Mouse (Mus musculus) liver, embryonic 14.5 days (tissue): ENCODE results near the gene Gnpnat1. TPM values are rescaled to one million over a fixed set of nuclear protein-coding genes. Genes with fewer than 3 reads are reported as not detected.

Experiments used
- ATAC-seq: fragments of 200-750 bp; cut with Nextera tagmentation; 2 replicates; pipeline ENCODE4 v1.8.0; 2017; ENCODE audit warnings: moderate number of reproducible peaks, mild to moderate bottlenecking, moderate library complexity; ENCODE audit not compliant: insufficient read depth
- DNase-seq, 3 experiments: peaks; one replicate each; pipeline ENCODE4 v3.0.0-alpha.2; 2012 to 2013; ENCODE audit warnings: low read depth in 3 of 3, low spot score in 3 of 3
- H3K27ac ChIP-seq: fragments of 300-500 bp; sonication (generic); 2 replicates; pipeline ENCODE4 v1.5.1; 2014; ENCODE audit warnings: moderate library complexity, mild to moderate bottlenecking, control low read depth, inconsistent platforms
- H3K27me3 ChIP-seq: fragments of 300-500 bp; sonication (generic); 2 replicates; pipeline ENCODE4 v1.6.1; 2014; ENCODE audit warnings: mild to moderate bottlenecking, low read length, moderate library complexity; ENCODE audit not compliant: control insufficient read depth, insufficient read depth
- H3K36me3 ChIP-seq: fragments of 300-500 bp; sonication (generic); replicated peaks from 2 replicates; pipeline ENCODE4 v1.6.1; 2014; ENCODE audit warnings: low read depth; ENCODE audit not compliant: control insufficient read depth, insufficient read depth
- H3K4me1 ChIP-seq, 2 experiments: fragments of 200-500 bp in 1 of 2; fragments of 300-500 bp in 1 of 2; sonication (generic) in 1 of 2; replicated peaks; 2 replicates each; pipeline ENCODE4 v1.6.1; 2012 to 2014; ENCODE audit warnings: antibody characterized with exemption in 1 of 2, inconsistent platforms in 1 of 2, low read length in 1 of 2; ENCODE audit not compliant: control insufficient read depth in 2 of 2, insufficient read depth in 2 of 2
- H3K4me2 ChIP-seq: fragments of 300-500 bp; sonication (generic); 2 replicates; pipeline ENCODE4 v1.6.1; 2014; ENCODE audit warnings: low read depth, mild to moderate bottlenecking, control low read depth, moderate library complexity
- H3K4me3 ChIP-seq, 2 experiments: fragments of 200-500 bp in 1 of 2; fragments of 300-500 bp in 1 of 2; sonication (generic) in 1 of 2; 2 replicates each; pipeline ENCODE4 v1.5.1; 2012 to 2014; ENCODE audit warnings: low read depth in 2 of 2, low read length in 2 of 2, mild to moderate bottlenecking in 2 of 2, control low read depth in 1 of 2, inconsistent platforms in 1 of 2, moderate library complexity in 1 of 2; ENCODE audit not compliant: insufficient read depth in 1 of 2
- H3K9ac ChIP-seq: fragments of 300-500 bp; sonication (generic); replicated peaks from 2 replicates; pipeline ENCODE4 v1.6.1; 2014; ENCODE audit warnings: mild to moderate bottlenecking, control low read depth, moderate library complexity
- H3K9me3 ChIP-seq: fragments of 300-500 bp; sonication (generic); 2 replicates; pipeline ENCODE4 v1.6.1; 2016; ENCODE audit warnings: low read length, mixed read lengths; ENCODE audit not compliant: control insufficient read depth
- CTCF ChIP-seq: IDR thresholded peaks from 2 replicates; pipeline ENCODE4 v1.5.1; 2016; ENCODE audit warnings: antibody characterized with exemption, low read depth, control low read depth
- EP300 ChIP-seq: IDR thresholded peaks from 2 replicates; pipeline ENCODE4 v1.6.1; 2016; ENCODE audit warnings: antibody characterized with exemption, low read depth
- WGBS: fragments of 180-500 bp; shearing (Covaris S2); extraction: QIAGEN DNeasy Blood & Tissue Kit; methylation state at CpG from one replicate; pipeline ENCODE4 v1.1.7; 2014; ENCODE audit not compliant: insufficient replicate concordance; 5-methylcytosine and 5-hydroxymethylcytosine counted together
- polyA plus RNA-seq, 2 experiments: library from polyadenylated mRNA; depleted of rRNA in 1 of 2; stranded (reverse) in 1 of 2; unstranded in 1 of 2; fragments of >200 nt; fragmentation: Nextera tagmentation in 1 of 2; extraction: Ambion mirVana in 1 of 2; gene quantifications; 2 replicates each; pipeline versions ENCODE4 v1.2.1 to v1.2.3; 2012 to 2014

Gnpnat1 gene
- polyA plus RNA-seq, 2 experiments: 8.9 to 31.0 TPM

- no peaks in the 10 kb centered on the region for H3K9me3 ChIP-seq
- WGBS: 73% methylated on average over 4 of the region's 4 CpGs
- ATAC-seq (no peak), DNase-seq (no peak)
- H3K9ac ChIP-seq: no peak overlapping the region
- no peak overlapping the region for H3K4me2 ChIP-seq
- TF ChIP-seq CTCF: no peak
- no peak for TF ChIP-seq EP300
- H3K27ac ChIP-seq: no peak overlapping the region
- H3K4me1 ChIP-seq: no peaks in the 10 kb centered on the region; a peak in 1 of 4 replicates
- no peak overlapping the region for H3K4me3 ChIP-seq
- H3K27me3 ChIP-seq: no peaks in the 10 kb centered on the region
- no peaks in the 10 kb centered on the region for H3K36me3 ChIP-seq
These were observed 11.6 kb upstream of the Gnpnat1 start for GRCm38 (mm10) chr14:45416265-45416664.

- no peak for ATAC-seq
- no peak overlapping the region for H3K4me2 ChIP-seq
- H3K27ac ChIP-seq: no peak overlapping the region
- TF ChIP-seq EP300 (no peak), CTCF (no peak)
- H3K9me3 ChIP-seq: no peaks in the 10 kb centered on the region
- no peaks in the 10 kb centered on the region for H3K4me1 ChIP-seq
- no peak overlapping the region for H3K9ac ChIP-seq
- no peaks in the 10 kb centered on the region for H3K27me3 ChIP-seq
- H3K4me3 ChIP-seq: no peak overlapping the region
- 61% methylated on average over 7 of the region's 7 CpGs for WGBS
- no peak for DNase-seq
- H3K36me3 ChIP-seq: no peaks in the 10 kb centered on the region
These were observed 1.1 kb downstream of the Gnpnat1 start for GRCm38 (mm10) chr14:45403651-45404050.

- Histone ChIP-seq H3K9me3 (no peaks in the 10 kb centered on the region), H3K4me1 (no peaks in the 10 kb centered on the region), H3K27ac (no peak overlapping the region), H3K4me2 (no peak overlapping the region), H3K9ac (no peak overlapping the region), H3K4me3 (no peak overlapping the region), H3K36me3 (no peaks in the 10 kb centered on the region), H3K27me3 (no peaks in the 10 kb centered on the region)
- ATAC-seq: no peak
- WGBS: 60% methylated on average over 3 of the region's 3 CpGs
- DNase-seq: no peak
- TF ChIP-seq CTCF (peak; percentile 49), EP300 (no peak)
These were observed 4.9 kb downstream of the Gnpnat1 start for GRCm38 (mm10) chr14:45399836-45400235.

- no peak; the same call in 1 of the 2 replicates for ATAC-seq
- no peak for TF ChIP-seq CTCF
- DNase-seq: no peak
- Histone ChIP-seq H3K36me3 (no peaks in the 10 kb centered on the region), H3K27me3 (no peaks in the 10 kb centered on the region), H3K4me1 (peaks cover 6 to 19% of the 10 kb centered on the region in 2 experiments), H3K9ac (peak overlapping the region; percentile 64; the same call in 1 of the 2 replicates), H3K27ac (no peak overlapping the region; the same call in 1 of the 2 replicates), H3K9me3 (no peaks in the 10 kb centered on the region), H3K4me3 (peak overlapping the region; percentile 66 to 68), H3K4me2 (peak overlapping the region; percentile 76)
- 14% methylated on average over 3 of the region's 3 CpGs for WGBS
These were observed 15.5 kb downstream of the Gnpnat1 start for GRCm38 (mm10) chr14:45389194-45389593.

- Histone ChIP-seq H3K36me3 (no peaks in the 10 kb centered on the region), H3K27me3 (no peaks in the 10 kb centered on the region), H3K4me1 (peaks cover 6 to 19% of the 10 kb centered on the region in 2 experiments), H3K4me2 (peak overlapping the region; percentile 76), H3K9me3 (no peaks in the 10 kb centered on the region), H3K9ac (peak overlapping the region; percentile 64), H3K4me3 (peak overlapping the region; percentile 66 to 68), H3K27ac (peak overlapping the region; percentile 1; the same call in 1 of the 2 replicates)
- TF ChIP-seq EP300: no peak
- no peak for TF ChIP-seq CTCF
- 0% methylated on average over 68 of the region's 71 CpGs for WGBS
- ATAC-seq (peak; percentile 92), DNase-seq (peak; percentile 59 to 68 (median 59))
These were observed 16.1 kb downstream of the Gnpnat1 start for GRCm38 (mm10) chr14:45388345-45389181.
